Mouse (Mus musculus) embryonic fibroblast, embryonic 13.5 days (primary cell): ENCODE results near the gene Tbc1d5.

Experiments used
- CTCF ChIP-seq: IDR thresholded peaks from 2 replicates; pipeline ENCODE4 v1.5.1; 2011; ENCODE audit warnings: mild to moderate bottlenecking, control low read depth, low read length, moderate library complexity, borderline replicate concordance; ENCODE audit not compliant: insufficient read depth
- POLR2A ChIP-seq: IDR thresholded peaks from 2 replicates; pipeline ENCODE4 v1.6.1; 2011; ENCODE audit warnings: low read depth, mild to moderate bottlenecking, control low read depth, low read length, moderate library complexity

DNA sequence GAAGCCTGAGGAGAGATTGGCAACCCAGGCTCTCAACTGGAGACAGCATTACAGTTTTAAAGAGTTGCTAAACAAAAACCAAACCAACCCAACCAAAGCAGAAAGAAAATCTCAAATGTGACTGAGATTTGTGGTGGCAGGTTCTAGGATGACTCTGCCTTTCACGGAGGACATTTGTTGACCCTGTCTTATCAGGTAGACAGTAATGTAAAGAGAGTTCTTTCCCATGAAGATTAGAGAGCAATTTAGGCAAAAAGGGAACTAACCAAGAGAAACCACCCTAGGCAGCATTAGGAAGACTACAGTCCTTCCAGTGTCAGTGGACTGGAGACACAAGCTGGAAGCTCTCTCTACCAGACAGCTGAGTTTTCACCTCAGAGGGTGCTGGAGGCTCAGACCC is 438.3 kb downstream of the Tbc1d5 start:
- TF ChIP-seq POLR2A (no peak), CTCF (no peak)
